Mouse (Mus musculus) ES-E14 (cell line): ENCODE measurements around the gene Rasa3.

Experiments
- CHD2 ChIP-seq: IDR thresholded peaks from 2 replicates; pipeline ENCODE4 v1.6.1; 2014; ENCODE audit warnings: mild to moderate bottlenecking, low read depth, low read length, inconsistent platforms
- HCFC1 ChIP-seq: IDR thresholded peaks from 2 replicates; pipeline ENCODE4 v1.6.1; 2012; ENCODE audit warnings: low read length, inconsistent platforms, borderline replicate concordance; ENCODE audit not compliant: insufficient read depth
- MAFK ChIP-seq: IDR thresholded peaks from 2 replicates; pipeline ENCODE4 v1.6.1; 2014; ENCODE audit warnings: mild to moderate bottlenecking, low read depth, low read length, inconsistent platforms; ENCODE audit not compliant: insufficient read depth
- ZC3H11A ChIP-seq: IDR thresholded peaks from 2 replicates; pipeline ENCODE4 v1.6.1; 2012; ENCODE audit warnings: low read depth, mild to moderate bottlenecking, inconsistent platforms, low read length, borderline replicate concordance
- ZNF384 ChIP-seq: IDR thresholded peaks from 2 replicates; pipeline ENCODE4 v1.6.1; 2012; ENCODE audit warnings: low read depth, low read length, inconsistent platforms

- TF ChIP-seq MAFK (no peak), ZNF384 (no peak), HCFC1 (no peak), ZC3H11A (no peak), CHD2 (no peak)
Observed at GRCm38 (mm10) chr8:13648377-13649153, 28.8 kb downstream of the Rasa3 start.
